Mouse (Mus musculus): ENCODE measurements around the gene Wdr75. TPM values are rescaled to one million over a fixed set of nuclear protein-coding genes. Genes with fewer than 3 reads are reported as not detected.
A peak's percentile ranks its signal among the peaks of the same experiment; 100 is the strongest.

Wdr75 gene
- total RNA-seq (2015) (145 and 159 TPM in 2 replicates), total RNA-seq (2017) (68.6 and 97.2 TPM in 2 replicates)

DNA sequence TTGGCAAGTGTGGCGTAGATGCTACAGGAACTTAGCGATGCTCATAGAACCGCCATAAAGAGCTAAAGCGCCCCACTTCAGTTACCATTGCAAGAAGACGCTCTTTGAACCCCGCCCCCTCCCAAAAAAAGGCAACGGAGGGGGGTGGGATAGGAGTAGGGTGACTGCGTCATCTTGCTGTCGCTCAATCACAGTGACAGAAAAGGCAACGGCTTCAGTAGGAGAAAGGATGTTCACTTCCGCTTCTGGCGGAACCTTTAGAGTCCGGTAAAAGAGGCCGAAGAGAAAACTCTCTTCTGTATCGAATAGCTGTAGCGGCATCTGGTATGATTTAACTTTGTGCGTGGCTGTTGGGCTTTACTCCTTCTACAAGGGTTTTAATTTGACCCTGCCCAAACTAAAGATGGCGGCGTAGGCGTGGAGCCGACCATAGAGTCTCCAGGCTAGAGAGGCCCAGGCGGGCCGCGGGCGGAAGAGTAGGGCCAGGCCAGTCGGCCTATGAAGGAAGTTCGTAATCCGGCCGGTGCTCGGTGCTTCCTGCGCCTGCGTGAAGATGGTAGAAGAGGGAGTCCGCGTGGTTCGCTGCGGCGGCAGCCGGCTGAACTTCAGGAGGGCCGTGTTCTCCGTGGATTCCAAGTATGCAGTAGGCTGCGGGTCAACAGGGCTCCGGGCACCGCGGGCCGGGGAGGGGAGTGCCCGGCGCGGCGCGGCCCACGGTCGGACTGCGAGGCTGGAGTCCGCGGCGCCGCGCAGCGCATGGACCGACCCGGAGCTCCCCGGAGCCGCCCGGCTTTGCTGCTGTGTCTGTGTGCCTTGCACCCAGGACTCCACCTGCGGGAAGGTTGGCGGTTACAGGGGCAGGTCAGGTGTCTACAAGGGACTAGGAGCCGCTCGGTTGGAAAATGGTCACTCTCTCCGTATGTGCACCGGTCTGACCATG is at the start of gene Wdr75:
Gene Wdr75, plus strand, starts transcription at position 198 of the 940 bp plus-strand sequence.
- ATAC-seq (replicated peaks; ENCODE audit: poor library complexity): peak; percentile 97

DNA sequence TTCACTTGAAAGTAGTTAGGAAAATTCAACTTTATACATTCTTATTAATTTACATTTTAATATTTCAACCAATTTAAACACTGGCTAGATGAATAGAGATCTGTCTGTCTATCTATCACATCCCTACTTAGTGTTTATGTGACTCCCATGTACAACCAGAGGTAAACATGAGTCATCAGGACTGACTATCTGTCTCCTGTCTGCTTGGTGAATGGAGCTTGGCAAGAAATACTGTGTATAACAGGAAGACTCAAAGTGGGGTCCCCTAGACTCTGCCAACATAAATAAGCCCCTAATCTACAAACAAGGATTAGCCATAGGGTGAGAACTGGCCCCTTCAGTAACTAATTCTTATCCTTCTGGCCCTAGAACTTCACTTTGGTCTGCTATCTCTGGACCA is 39.1 kb upstream of the Wdr75 start:
- ATAC-seq (replicated peaks; ENCODE audit: poor library complexity): no peak

- no peak for ATAC-seq (replicated peaks; ENCODE audit: poor library complexity)
These were observed 38.3 kb upstream of the Wdr75 start for GRCm38 (mm10) chr1:45756707-45757106.

DNA sequence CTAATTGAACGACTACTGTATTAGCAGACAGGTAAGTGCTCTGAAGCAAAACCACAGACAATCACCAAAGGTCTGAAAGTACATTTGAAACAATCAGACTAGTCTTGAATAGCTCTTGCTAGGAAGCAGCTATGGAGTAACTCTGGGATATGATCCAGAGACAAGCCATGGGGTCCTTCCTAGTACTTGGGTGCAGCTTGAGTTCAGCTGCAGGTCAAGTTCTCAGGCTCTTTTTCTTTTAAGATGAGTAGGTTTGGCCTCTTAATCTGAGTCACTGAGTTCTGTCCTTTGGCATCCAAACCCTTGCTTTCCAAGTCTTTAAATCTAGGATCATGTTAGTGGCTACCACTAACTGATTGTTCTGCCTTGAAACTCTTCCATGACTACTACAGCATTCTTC is 37.0 kb upstream of the Wdr75 start:
- ATAC-seq (replicated peaks; ENCODE audit: poor library complexity): no peak

DNA sequence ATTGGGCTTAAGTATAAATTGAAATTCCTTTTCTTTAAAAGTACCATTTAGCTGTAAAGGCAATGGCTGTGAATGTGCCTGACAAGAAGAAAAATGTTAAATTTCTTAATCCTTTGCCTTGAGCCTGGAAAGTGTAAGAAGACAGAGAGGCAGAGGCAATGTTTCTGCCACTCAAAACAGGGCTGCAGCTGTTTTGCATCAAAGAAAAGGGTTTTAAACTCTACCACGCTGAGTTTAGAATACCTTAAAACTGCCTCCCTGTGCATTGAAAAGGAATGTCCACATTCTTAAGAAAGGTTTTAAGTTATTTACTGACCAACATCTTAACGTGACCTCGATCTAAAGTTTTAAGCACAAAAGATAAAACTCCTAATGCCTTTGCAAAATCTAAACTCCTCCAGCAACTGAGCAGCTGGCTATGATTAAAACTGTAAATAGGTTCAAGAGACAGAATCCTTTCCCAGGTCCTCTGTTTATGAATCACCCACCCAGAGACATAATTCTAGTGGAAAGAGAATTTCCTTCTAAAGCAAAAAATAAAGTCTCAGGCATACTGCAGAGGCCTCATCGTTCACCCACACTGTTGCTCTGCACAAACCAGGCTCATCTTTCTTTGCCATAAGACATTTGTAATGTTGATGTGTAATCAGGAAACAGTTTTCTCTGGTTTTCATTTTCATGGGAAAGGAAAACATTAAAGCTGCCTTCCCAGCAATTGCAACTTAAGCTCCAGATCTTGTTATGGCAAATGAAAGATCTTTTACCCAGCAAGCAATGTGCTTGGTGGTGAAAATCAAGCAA is 34.1 kb upstream of the Wdr75 start:
- no peak for ATAC-seq (replicated peaks; ENCODE audit: poor library complexity)

GRCm38 (mm10) chr1:45761468-45761795 is 33.5 kb upstream of the Wdr75 start:
- ATAC-seq (replicated peaks; ENCODE audit: poor library complexity): peak; percentile 93

DNA sequence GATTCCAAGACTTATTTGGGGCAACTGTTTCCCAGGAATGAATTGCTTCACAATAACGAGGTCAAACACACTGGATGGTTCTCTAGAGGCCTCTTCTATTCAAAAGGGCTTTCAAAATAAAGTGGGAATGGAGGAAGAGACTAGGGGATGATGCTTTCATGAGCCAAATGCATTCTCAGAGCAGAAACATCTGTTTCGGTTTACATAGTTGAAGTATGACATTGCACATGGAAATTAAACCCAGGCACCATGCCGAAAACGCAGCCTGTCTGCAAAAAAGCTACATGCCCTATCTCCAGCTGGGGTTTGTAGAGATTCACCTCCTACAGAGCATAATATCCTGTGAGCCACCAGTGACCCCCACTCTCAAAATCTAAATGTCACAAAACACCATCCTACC is 29.3 kb upstream of the Wdr75 start:
- no peak for ATAC-seq (replicated peaks; ENCODE audit: poor library complexity)

GRCm38 (mm10) chr1:45766123-45766522 is 28.8 kb upstream of the Wdr75 start:
- peak; percentile 84 for ATAC-seq (replicated peaks; ENCODE audit: poor library complexity)

DNA sequence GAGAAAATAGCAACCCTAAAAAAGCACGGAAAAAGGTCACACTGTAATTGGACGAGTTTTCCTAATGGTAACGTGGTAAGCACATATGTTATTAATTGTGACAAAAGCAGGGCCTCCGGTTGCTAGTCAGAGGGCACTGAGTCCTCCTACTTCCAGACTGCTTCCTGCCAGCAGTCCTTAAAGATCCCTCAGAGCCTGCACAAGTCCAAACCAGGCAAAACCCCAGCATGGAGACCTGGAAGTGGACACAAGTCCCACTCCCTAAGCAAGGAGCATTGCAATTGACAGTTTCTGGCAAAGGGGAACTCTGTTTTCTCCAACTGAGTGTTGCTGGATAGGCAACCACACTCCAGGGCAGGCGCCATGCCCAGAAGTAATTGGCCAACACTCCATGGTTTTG is 27.4 kb upstream of the Wdr75 start:
- no peak for ATAC-seq (replicated peaks; ENCODE audit: poor library complexity)

DNA sequence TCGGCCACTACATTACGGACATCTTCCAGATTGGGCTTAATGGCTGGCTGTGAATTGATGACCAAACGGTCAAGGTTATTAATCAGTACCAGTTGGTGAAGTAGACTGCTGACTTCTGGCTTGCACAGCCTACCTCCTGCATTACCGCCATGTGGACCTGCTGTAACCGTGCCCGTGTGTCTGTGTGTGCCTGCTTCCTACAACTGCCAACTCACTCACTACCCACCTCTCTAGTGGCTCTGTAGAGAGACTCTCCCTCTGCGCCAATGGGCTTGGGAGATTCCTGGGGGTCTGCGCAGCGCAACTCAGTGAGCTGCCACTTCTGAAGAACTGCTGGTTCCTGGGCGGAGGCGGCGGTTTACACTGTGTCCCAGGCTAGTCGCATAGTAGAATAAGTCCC is 25.6 kb upstream of the Wdr75 start:
- ATAC-seq (replicated peaks; ENCODE audit: poor library complexity): no peak

DNA sequence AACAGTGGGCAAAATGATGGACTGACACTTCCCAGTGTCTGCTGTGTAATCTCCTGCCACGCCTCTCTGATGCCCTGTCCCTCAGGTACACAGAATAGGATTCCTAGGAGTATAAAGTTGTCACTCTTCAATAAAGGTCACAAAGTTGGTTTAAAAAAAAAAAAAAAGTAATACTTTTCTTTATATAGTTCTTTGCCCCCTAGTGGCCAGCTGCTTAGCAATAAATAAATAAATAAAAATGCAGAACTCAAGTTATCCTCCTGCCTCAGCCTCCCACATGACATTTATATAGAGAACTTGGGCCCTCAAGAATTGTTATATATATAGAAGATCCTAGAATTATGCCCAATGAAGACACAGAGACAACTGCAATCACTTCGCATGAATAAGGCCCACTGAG is 24.9 kb upstream of the Wdr75 start:
- no peak for ATAC-seq (replicated peaks; ENCODE audit: poor library complexity)

GRCm38 (mm10) chr1:45780606-45781288 is 14.2 kb upstream of the Wdr75 start:
- no peak for ATAC-seq (replicated peaks; ENCODE audit: poor library complexity)

DNA sequence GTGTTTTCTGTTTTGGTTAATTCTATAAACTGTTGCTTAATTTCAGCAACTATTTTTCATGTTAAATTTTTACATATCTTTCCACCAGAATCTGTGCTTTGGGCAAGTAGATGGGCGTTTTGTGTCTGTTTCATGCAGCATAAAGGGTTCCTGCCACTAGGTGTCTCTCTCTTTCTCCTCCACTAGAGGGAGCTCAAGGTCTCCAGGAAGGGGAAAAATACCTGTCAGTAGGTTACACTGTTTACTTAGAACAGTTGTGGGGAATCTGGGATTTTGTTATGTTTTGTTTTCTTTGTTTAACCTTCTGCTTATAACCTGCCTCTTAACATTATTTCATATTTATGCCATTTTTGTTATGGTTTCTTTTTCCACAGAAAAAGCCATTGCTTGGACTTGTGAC is 21.9 kb downstream of the Wdr75 start:
- ATAC-seq (replicated peaks; ENCODE audit: poor library complexity): peak; percentile 99

GRCm38 (mm10) chr1:45818564-45818963 is 23.6 kb downstream of the Wdr75 start:
- ATAC-seq (replicated peaks; ENCODE audit: poor library complexity): no peak

DNA sequence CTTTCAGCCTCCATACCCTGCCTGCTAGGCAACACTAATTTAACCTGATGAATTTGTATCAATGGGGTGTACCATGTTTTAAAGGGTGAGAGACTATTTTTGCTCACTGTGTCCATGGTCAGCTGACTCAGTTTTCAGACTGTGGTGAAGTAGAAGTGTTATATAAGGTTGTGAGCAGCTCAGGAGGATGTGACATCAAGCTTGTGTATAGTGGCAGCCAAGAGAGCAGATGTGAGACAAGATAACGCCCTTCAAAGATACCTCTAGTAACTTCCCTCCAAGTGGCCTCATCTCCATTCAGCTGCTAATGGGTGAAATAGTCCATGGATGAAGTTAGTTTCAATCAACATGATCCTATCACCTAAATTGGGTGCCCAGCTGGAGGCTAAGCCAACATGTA is 29.5 kb downstream of the Wdr75 start:
- 0 out of 2 replicates have a peak, but pooled peaks have one; percentile 20 for ATAC-seq (replicated peaks; ENCODE audit: poor library complexity)

- ATAC-seq (replicated peaks; ENCODE audit: poor library complexity): peak; percentile 93
These were observed 30.2 kb downstream of the Wdr75 start for GRCm38 (mm10) chr1:45825140-45825539.

DNA sequence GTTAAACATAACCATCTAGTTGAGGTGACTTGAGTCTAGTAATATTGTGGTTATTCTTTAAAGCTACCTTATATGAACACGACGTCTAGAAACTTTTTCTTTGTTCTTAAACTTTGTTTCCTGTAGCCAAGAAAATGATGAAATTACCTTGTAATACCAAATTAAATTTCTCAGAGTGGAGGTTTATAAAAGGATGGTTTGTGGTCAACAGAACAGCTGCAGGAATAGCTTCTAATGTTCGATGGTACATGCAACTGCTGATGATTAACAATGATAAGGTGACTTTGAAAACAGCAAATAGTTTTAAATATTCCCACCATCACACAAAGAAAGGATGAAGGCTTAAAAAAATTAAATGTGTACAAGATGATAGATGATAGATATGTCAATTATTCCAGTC is 30.7 kb downstream of the Wdr75 start:
- no peak for ATAC-seq (replicated peaks; ENCODE audit: poor library complexity)

GRCm38 (mm10) chr1:45826148-45826547 is 31.2 kb downstream of the Wdr75 start:
- ATAC-seq (replicated peaks; ENCODE audit: poor library complexity): peak; percentile 40; the same call in 1 of the 2 replicates

DNA sequence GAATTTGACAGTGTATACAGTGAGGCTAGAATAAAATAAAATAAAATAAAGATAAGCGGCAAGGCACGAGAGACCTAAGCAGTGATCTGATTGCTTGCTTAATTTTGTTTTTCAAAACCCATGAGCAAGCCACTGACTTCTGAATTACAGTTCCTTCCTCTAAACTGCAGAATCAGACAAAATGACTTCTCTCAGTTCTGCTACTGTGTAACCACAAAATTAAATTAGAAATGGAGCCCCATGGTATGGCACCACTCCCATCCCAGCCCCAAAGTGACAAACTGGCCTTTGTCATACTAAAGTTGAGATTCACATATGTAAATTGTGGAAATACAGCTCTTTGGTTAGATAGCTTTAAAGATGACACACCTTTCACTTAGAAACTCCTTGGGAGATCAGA is 31.8 kb downstream of the Wdr75 start:
- 0 out of 2 replicates have a peak, but pooled peaks have one; percentile 27 for ATAC-seq (replicated peaks; ENCODE audit: poor library complexity)

DNA sequence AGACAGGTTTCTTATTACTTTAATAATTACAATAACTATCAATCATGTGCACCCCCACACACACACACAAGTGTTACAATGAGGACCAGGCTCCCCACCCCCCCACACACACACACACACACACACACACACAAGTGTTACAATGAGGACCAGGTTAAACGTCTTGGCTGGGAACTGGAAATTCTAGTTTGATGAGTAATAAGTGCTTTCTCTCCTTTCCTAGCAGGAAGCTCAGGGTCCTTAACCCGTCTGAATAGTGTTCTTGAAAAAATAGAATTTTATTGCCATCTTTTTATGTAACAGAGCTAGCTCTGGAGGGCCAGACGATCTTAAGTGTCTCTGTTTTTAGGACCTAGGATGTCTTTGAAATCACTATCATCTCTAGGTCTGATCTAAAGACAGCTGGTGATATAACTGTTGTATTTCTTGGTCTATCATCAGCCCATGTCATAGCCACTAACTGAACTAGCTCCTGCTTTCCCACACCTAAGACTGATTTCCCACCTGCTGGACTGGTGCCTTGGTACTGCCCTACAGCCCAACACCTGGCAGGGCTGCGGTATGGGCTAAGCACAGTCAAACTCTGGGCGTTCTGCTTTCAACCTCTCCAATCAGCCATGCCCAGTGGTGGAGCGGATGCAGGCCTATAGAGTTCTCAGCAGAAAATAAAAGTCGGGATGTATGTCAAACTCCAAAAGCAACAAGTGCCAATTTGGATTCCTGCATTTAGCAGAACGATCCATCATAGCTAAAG is 35.7 kb downstream of the Wdr75 start:
- no peak for ATAC-seq (replicated peaks; ENCODE audit: poor library complexity)
